Mouse (Mus musculus) liver, adult 2 months (tissue): ENCODE results near the gene Blvra.

Source experiments
- CTCF ChIP-seq: fragments of 200-500 bp; IDR thresholded peaks from 2 replicates; pipeline ENCODE4 v1.5.1; 2011; ENCODE audit warnings: low read depth, low read length, control low read depth
- POLR2A ChIP-seq: fragments of 200-500 bp; IDR thresholded peaks from 2 replicates; pipeline ENCODE4 v1.6.1; 2011; ENCODE audit warnings: low read length, control low read depth; ENCODE audit not compliant: insufficient read depth; ENCODE audit errors: extremely low read depth

DNA sequence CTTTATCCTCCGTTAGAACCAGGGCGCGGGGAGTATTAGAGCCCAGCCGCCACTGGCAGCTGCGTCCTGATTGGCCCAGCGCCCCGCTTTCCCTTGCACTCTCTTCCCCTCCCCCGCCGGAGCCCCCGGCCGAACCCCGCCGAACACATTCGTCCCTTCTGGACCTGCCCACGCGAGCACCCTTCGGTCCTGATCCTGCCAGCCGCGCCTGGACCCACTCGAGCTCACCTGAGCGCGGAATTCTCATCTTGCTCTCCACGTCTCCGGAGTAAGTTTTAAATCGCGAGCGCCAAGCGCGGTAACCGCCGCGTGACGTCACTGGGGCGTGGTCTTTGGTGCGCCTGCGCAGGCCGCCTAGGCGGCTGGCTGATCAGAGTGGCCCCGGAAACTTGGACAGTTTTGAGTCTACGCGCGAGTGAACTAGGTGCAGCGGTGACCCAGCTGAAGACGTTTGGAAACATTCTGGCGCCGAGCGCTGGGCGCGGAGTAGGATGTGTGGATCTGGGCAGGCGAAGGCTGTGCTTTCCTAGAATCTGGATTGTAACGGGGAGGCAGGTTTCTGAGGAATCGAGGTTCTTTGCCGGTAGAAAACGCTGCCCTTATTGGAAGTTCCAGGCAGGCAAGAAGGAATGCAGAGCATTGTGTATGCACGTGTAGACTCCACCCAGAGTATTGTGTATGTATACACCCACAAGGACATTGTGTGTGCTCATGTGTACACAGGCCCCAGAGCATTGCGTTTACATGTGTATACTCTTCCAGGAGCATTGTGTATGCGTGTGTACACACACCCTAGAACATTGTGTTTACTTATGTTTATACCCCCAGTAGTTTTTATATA is 63.4 kb downstream of the Blvra start, which contains the start of gene Ncaph:
- TF ChIP-seq POLR2A = peak; percentile 56; the same call in 1 of the 2 replicates
- TF ChIP-seq CTCF = no peak
